Mouse (Mus musculus): ENCODE measurements around the gene Gm49354.
A peak's percentile ranks its signal among the peaks of the same experiment; 100 is the strongest.
"Not testable (repeated sequence)": the region's sequence is repeated elsewhere in the genome, so short reads cannot be mapped to it uniquely, and the experiment has no call there.

The Gm49354 gene

GRCm38 (mm10) chr13:59782145-59782544, at the start of gene Gm49354:
Gm49354 (minus strand) TSS chr13:59782245.
- no peak for DNase-seq (ENCODE audit: low spot score in 2 of 2)

- DNase-seq (ENCODE audit: low spot score in 2 of 2), result no peak
Measured at GRCm38 (mm10) chr13:59825966-59826365, 43.9 kb upstream of the Gm49354 start.

GRCm38 (mm10) chr13:59822507-59823462, 40.7 kb upstream of the Gm49354 start, which contains the start of gene Tut7:
Tut7 (minus strand) TSS chr13:59823147.
- peak; percentile 95 to 97 for DNase-seq (ENCODE audit: low spot score in 2 of 2)

GRCm38 (mm10) chr13:59820836-59821235, 38.8 kb upstream of the Gm49354 start:
- DNase-seq (ENCODE audit: low spot score in 2 of 2), result no peak

- peak; percentile 51 to 62 for DNase-seq (ENCODE audit: low spot score in 2 of 2)
Measured at GRCm38 (mm10) chr13:59820114-59820513, 38.1 kb upstream of the Gm49354 start.

- DNase-seq (ENCODE audit: low spot score in 2 of 2), result no peak
Measured at GRCm38 (mm10) chr13:59817352-59817751, 35.3 kb upstream of the Gm49354 start.

- DNase-seq (ENCODE audit: low spot score in 2 of 2), result no peak
Measured at GRCm38 (mm10) chr13:59814109-59814591, 32.1 kb upstream of the Gm49354 start.

GRCm38 (mm10) chr13:59811581-59811980, 29.5 kb upstream of the Gm49354 start:
- DNase-seq (ENCODE audit: low spot score in 2 of 2), result no peak

GRCm38 (mm10) chr13:59801000-59801399, 19.0 kb upstream of the Gm49354 start:
- no peak for DNase-seq (ENCODE audit: low spot score in 2 of 2)

- DNase-seq (ENCODE audit: low spot score in 2 of 2), result no peak
Measured at GRCm38 (mm10) chr13:59800077-59800476, 18.0 kb upstream of the Gm49354 start.

GRCm38 (mm10) chr13:59798306-59798705, 16.3 kb upstream of the Gm49354 start:
- no peak for DNase-seq (ENCODE audit: low spot score in 2 of 2)

GRCm38 (mm10) chr13:59796466-59796848, 14.4 kb upstream of the Gm49354 start:
- no peak for DNase-seq (ENCODE audit: low spot score in 2 of 2)

GRCm38 (mm10) chr13:59795807-59796465, 13.9 kb upstream of the Gm49354 start:
- DNase-seq (ENCODE audit: low spot score in 2 of 2), result no peak

- no peak for DNase-seq (ENCODE audit: low spot score in 2 of 2)
Measured at GRCm38 (mm10) chr13:59794786-59795185, 12.7 kb upstream of the Gm49354 start.

GRCm38 (mm10) chr13:59779744-59780264, 2.2 kb downstream of the Gm49354 start:
- not testable (repeated sequence) for DNase-seq (ENCODE audit: low spot score in 2 of 2)

GRCm38 (mm10) chr13:59779213-59779612, 2.8 kb downstream of the Gm49354 start:
- no peak for DNase-seq (ENCODE audit: low spot score in 2 of 2)

- no peak for DNase-seq (ENCODE audit: low spot score in 2 of 2)
Measured at GRCm38 (mm10) chr13:59775168-59775567, 6.9 kb downstream of the Gm49354 start.

- DNase-seq (ENCODE audit: low spot score in 2 of 2), result peak; percentile 80 to 86
Measured at GRCm38 (mm10) chr13:59771257-59771656, 10.8 kb downstream of the Gm49354 start.

GRCm38 (mm10) chr13:59770847-59771246, 11.2 kb downstream of the Gm49354 start:
- peak in 1 of 2 experiments; percentile 17 for DNase-seq (ENCODE audit: low spot score in 2 of 2)

GRCm38 (mm10) chr13:59770164-59770562, 11.9 kb downstream of the Gm49354 start:
- DNase-seq (ENCODE audit: low spot score in 2 of 2), result peak; percentile 88 to 89

- peak; percentile 98 to 99 for DNase-seq (ENCODE audit: low spot score in 2 of 2)
Measured at GRCm38 (mm10) chr13:59769296-59770163, 12.5 kb downstream of the Gm49354 start, which contains the start of gene Isca1. Isca1 (minus strand) TSS chr13:59769810.
